Mouse (Mus musculus) heart, adult 2 months (tissue): ENCODE measurements at regions not wholly inside any gene's neighbourhood (a gene's known extent, or its start where the extent isn't known, plus 50 kb on each side); places are given as distances from the start of the nearest gene placed in this dataset.

ENCODE experiments used
- EP300 ChIP-seq: fragments of 200-500 bp; IDR thresholded peaks from 2 replicates; pipeline ENCODE4 v1.6.1; 2011; ENCODE audit warnings: low read depth, low read length, control low read depth; ENCODE audit not compliant: insufficient read depth
- POLR2A ChIP-seq: fragments of 200-500 bp; IDR thresholded peaks from 2 replicates; pipeline ENCODE4 v1.6.1; 2011; ENCODE audit warnings: mild to moderate bottlenecking, low read depth, low read length, control low read depth; ENCODE audit not compliant: insufficient read depth

- TF ChIP-seq EP300 (no peak), POLR2A (no peak)
Measured at GRCm38 (mm10) chrX:166661043-166661718, 75.7 kb upstream of the Egfl6 start.
